Mouse (Mus musculus) limb, embryonic 15.5 days (tissue): ENCODE data around the gene Tbcd. TPM values are rescaled to one million over a fixed set of nuclear protein-coding genes. Genes with fewer than 3 reads are reported as not detected.
"Not testable (repeated sequence)": the region's sequence is repeated elsewhere in the genome, so short reads cannot be mapped to it uniquely, and the experiment has no call there.

Source experiments
- ATAC-seq: fragments of 200-750 bp; cut with Nextera tagmentation; 2 replicates; pipeline ENCODE4 v1.8.0; 2017; ENCODE audit warnings: low read depth, moderate TSS enrichment; ENCODE audit not compliant: insufficient number of reproducible peaks, low FRiP score, low TSS enrichment
- H3K27ac ChIP-seq: fragments of 300-500 bp; sonication (generic); 2 replicates; pipeline ENCODE4 v1.5.1; 2015; ENCODE audit warnings: moderate library complexity, mild to moderate bottlenecking, inconsistent platforms
- H3K27me3 ChIP-seq: fragments of 300-500 bp; sonication (generic); 2 replicates; pipeline ENCODE4 v1.6.1; 2015; ENCODE audit warnings: inconsistent platforms
- H3K36me3 ChIP-seq: fragments of 300-500 bp; sonication (generic); 2 replicates; pipeline ENCODE4 v1.6.1; 2015; ENCODE audit warnings: inconsistent platforms
- H3K4me1 ChIP-seq: fragments of 300-500 bp; sonication (generic); 2 replicates; pipeline ENCODE4 v1.6.1; 2015; ENCODE audit warnings: inconsistent platforms
- H3K4me2 ChIP-seq: fragments of 300-500 bp; sonication (generic); 2 replicates; pipeline ENCODE4 v1.6.1; 2015; ENCODE audit warnings: mild to moderate bottlenecking, inconsistent platforms
- H3K4me3 ChIP-seq: fragments of 300-500 bp; sonication (generic); 2 replicates; pipeline ENCODE4 v1.5.1; 2015; ENCODE audit warnings: mild to moderate bottlenecking, inconsistent platforms
- H3K9ac ChIP-seq: fragments of 300-500 bp; sonication (generic); 2 replicates; pipeline ENCODE4 v1.6.1; 2015; ENCODE audit warnings: inconsistent platforms
- H3K9me3 ChIP-seq: fragments of 300-500 bp; sonication (generic); 2 replicates; pipeline ENCODE4 v1.6.1; 2016; ENCODE audit warnings: inconsistent platforms
- WGBS: fragments of 180-500 bp; shearing (Covaris S2); methylation state at CpG from one replicate; pipeline ENCODE4 v1.1.7; 2015; 5-methylcytosine and 5-hydroxymethylcytosine counted together
- polyA plus RNA-seq: library from polyadenylated mRNA; unstranded; fragments of >200 nt; fragmentation: Nextera tagmentation; extraction: Ambion mirVana; gene quantifications from 2 replicates; pipeline ENCODE4 v1.2.1, GENCODE M21; 2015

Gene Tbcd
- polyA plus RNA-seq, 1 experiment from 2014 or later = 51.8 TPM

DNA sequence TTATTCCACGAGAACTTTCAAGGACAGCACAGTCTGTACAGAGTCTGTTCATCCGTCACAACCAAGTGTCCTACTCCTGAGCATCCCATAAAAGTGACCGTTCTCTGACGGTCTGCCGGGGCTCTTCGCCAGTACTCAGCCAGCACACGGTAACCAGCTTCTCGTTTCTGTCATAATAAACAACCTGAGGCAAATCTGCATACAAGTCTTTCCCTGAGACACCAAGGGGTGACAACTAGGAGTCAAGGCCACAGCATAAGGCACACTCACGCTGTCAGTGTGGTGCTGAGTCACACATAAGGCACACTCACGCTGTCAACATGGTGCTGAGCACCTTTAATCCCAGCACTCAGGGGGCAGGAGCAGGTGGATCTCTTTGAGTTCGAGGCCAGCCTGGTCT, 198.9 kb downstream of the Tbcd start:
- no peak overlapping the region for H3K4me3 ChIP-seq
- 92% methylated on average over 11 of the region's 11 CpGs for WGBS
- no peak overlapping the region for H3K9ac ChIP-seq
- no peak overlapping the region for H3K4me2 ChIP-seq
- no peaks in the 10 kb centered on the region for H3K27me3 ChIP-seq
- H3K36me3 ChIP-seq = peaks cover 17% of the 10 kb centered on the region; the same call in 1 of the 2 replicates
- no peaks in the 10 kb centered on the region for H3K4me1 ChIP-seq
- H3K27ac ChIP-seq = no peak overlapping the region
- no peak for ATAC-seq
- no peaks in the 10 kb centered on the region for H3K9me3 ChIP-seq

DNA sequence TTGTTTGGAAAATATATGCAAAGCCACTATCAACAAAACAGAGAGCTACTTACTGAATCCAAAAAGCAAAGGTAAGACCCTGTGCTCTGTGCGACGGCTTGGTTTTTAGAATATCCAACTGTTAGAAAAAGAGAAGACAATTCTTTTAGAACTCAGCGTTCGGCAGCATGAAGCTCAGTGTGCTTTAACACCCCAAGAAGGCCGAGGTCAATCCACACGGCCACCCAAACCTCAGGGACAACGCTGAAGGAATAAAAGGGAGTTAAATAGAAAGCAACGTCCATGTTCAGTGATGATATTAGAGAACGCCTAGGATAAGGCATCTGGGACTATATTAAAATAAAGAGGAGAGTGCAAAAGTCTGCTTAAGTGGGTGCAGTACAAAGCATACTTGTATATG, 199.8 kb downstream of the Tbcd start:
- no peak for ATAC-seq
- Histone ChIP-seq H3K36me3 (peaks cover 17% of the 10 kb centered on the region; the same call in 1 of the 2 replicates), H3K4me3 (no peak overlapping the region), H3K4me1 (no peaks in the 10 kb centered on the region), H3K27me3 (no peaks in the 10 kb centered on the region), H3K9me3 (no peaks in the 10 kb centered on the region), H3K4me2 (no peak overlapping the region), H3K9ac (no peak overlapping the region), H3K27ac (no peak overlapping the region)
- 93% methylated on average over 9 of the region's 9 CpGs for WGBS

DNA sequence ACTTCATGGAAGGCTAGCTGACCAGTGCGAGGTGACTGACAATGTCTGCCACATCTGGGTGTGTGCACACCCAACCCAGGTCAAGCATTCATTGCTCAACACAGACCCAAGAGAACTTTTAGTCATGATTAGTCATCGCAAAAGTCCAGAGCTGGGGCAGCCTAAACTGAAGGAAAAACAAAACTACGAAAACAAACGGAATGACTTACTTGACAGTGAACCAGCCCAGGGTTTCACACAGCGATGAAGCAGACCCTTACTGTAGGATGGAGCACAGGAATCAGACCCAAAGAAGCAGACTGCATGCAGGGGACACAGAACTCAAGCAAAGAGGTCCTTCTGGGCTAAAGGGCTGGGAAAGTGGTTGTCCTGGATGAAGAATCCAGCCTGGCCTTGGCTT, 200.2 kb downstream of the Tbcd start:
- ATAC-seq = no peak
- Histone ChIP-seq H3K27ac (no peak overlapping the region), H3K4me1 (no peaks in the 10 kb centered on the region), H3K9me3 (no peaks in the 10 kb centered on the region), H3K27me3 (no peaks in the 10 kb centered on the region), H3K4me2 (no peak overlapping the region), H3K9ac (no peak overlapping the region), H3K36me3 (peaks cover 17% of the 10 kb centered on the region; the same call in 1 of the 2 replicates), H3K4me3 (no peak overlapping the region)
- 88% methylated on average over 5 of the region's 5 CpGs for WGBS

DNA sequence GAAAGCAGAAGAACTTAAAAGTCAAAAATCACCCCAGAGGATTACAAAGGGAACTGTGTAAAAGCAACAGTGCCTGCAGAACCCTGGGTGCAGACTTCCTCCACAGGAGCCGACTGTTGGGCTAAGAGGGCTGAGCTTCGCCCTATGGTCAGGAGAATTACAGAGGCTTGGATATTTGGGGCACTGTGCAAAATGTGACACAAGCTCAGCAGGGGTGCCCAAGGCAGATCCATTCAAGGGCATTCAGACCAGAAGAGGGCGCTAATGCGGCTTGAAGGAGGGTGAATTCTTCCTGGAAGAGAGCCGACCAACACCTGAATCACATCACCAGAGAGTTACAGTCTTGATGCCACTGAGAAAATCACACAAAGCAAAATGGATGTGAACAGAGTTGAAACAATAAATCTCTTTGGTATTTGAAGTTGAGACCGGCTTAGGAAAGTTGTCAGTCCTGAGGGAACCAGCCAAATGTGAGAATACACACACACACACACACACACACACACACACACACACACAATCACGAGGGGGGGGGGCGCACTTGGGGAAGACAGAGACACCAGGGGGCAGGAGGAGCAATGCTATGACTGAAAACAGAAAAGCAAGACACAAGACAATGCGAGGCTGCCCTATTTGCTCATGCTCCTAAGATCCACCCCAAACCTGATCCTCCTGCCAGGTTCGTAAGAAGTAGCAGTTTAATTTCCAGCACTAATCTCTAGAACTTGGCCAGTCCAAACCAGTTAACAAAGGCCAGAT, 201.0 kb downstream of the Tbcd start:
- H3K4me2 ChIP-seq = no peak overlapping the region
- 58% methylated on average over 10 of the region's 10 CpGs for WGBS
- H3K4me3 ChIP-seq = no peak overlapping the region
- H3K9me3 ChIP-seq = no peaks in the 10 kb centered on the region
- H3K9ac ChIP-seq = no peak overlapping the region
- no peaks in the 10 kb centered on the region for H3K27me3 ChIP-seq
- H3K4me1 ChIP-seq = no peaks in the 10 kb centered on the region
- H3K27ac ChIP-seq = no peak overlapping the region
- no peak for ATAC-seq
- peaks cover 17% of the 10 kb centered on the region; the same call in 1 of the 2 replicates for H3K36me3 ChIP-seq

DNA sequence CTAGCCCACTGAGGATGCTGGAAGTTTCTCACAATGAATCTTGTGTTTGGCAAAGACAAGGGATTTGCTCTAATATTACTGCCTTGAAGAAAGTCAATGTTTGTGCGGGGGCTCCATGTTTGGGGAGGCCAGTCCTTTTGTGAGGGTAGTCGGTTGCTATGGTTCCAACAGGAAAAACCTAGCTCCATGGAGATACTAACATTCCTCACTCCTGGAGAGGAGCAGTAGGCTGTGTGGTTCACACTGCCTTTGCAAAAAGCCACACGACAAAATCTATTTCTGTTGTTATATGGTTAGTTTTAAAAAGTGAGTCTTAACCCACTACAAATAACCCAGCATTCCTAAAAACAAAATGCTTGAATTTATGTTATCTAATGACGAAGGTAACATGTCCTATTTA, 201.9 kb downstream of the Tbcd start:
- H3K4me2 ChIP-seq = no peak overlapping the region
- WGBS = 91% methylated on average over 4 of the region's 4 CpGs
- H3K4me1 ChIP-seq = no peaks in the 10 kb centered on the region
- no peaks in the 10 kb centered on the region for H3K9me3 ChIP-seq
- no peak for ATAC-seq
- no peak overlapping the region for H3K27ac ChIP-seq
- no peak overlapping the region for H3K4me3 ChIP-seq
- H3K9ac ChIP-seq = no peak overlapping the region
- no peaks in the 10 kb centered on the region for H3K27me3 ChIP-seq
- peaks cover 12% of the 10 kb centered on the region; the same call in 1 of the 2 replicates for H3K36me3 ChIP-seq

DNA sequence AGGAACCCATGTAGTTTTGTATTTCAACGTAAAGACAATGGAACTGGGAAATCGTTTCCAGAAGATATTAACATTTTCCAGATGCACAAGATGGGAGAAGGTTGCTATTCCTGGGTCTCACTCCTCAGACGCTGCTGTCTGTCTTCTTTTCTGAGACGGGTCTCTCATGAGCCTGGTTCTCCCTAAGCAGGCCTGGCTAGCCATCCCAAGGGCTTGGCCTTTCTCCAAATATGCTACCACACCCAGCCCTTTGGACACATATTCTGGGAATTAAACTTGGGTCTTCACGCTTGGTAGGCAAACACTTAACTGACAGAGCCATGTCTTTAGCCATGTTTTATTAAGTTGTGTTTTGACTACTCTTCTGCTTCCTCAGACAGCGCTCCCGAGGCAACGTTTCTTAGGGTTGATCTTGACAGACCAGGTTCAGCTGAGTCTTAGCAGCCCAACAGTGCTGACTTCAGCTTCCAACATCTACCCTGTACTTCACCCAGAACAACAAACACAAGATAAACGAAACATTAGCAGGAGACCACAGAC, 202.7 kb downstream of the Tbcd start:
- 0 out of 2 replicates have a peak overlapping the region, but pooled peaks have one; percentile 6 for H3K27ac ChIP-seq
- H3K36me3 ChIP-seq = peaks cover 8% of the 10 kb centered on the region; the same call in 1 of the 2 replicates
- WGBS = 62% methylated on average over 9 of the region's 9 CpGs
- ATAC-seq = no peak
- H3K9ac ChIP-seq = no peak overlapping the region
- no peaks in the 10 kb centered on the region for H3K27me3 ChIP-seq
- no peak overlapping the region for H3K4me3 ChIP-seq
- H3K4me1 ChIP-seq = no peaks in the 10 kb centered on the region
- no peak overlapping the region for H3K4me2 ChIP-seq
- no peaks in the 10 kb centered on the region for H3K9me3 ChIP-seq

DNA sequence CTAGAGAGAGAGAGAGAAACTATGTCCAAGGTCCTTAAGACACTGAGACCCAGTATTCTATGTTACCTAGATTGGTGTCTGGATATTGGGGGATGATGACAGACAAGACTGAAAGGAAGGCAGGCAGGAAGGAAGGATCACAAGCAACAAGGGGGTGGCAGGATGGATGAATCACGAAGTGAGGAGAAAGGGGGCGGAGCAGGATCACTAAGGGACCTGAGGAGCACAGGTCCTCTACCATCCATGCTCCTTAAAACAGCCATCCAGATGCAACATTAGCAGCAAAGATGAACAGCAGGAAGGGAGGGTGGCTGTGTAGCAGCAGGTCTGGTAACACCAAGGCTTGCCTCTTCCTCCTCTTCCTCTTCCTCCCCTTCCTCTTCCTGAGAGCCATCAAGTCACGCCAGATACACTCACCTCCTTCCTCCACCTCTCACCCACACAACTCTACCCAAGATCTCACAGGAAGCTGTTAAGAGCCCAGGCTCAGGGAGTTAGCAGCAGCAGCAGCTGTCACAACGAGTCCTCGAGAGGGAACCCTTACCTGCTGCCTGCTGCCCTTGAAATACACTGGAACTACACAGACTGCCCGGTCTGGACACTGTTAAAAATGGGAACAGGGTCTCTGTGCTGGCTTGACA, 203.5 kb downstream of the Tbcd start:
- H3K4me2 ChIP-seq = no peak overlapping the region
- H3K27ac ChIP-seq = 0 out of 2 replicates have a peak overlapping the region, but pooled peaks have one; percentile 6
- no peaks in the 10 kb centered on the region for H3K4me1 ChIP-seq
- H3K27me3 ChIP-seq = no peaks in the 10 kb centered on the region
- WGBS = 64% methylated on average over 6 of the region's 6 CpGs
- no peak for ATAC-seq
- no peaks in the 10 kb centered on the region for H3K9me3 ChIP-seq
- H3K36me3 ChIP-seq = peaks cover 6% of the 10 kb centered on the region; the same call in 1 of the 2 replicates
- H3K4me3 ChIP-seq = no peak overlapping the region
- no peak overlapping the region for H3K9ac ChIP-seq

DNA sequence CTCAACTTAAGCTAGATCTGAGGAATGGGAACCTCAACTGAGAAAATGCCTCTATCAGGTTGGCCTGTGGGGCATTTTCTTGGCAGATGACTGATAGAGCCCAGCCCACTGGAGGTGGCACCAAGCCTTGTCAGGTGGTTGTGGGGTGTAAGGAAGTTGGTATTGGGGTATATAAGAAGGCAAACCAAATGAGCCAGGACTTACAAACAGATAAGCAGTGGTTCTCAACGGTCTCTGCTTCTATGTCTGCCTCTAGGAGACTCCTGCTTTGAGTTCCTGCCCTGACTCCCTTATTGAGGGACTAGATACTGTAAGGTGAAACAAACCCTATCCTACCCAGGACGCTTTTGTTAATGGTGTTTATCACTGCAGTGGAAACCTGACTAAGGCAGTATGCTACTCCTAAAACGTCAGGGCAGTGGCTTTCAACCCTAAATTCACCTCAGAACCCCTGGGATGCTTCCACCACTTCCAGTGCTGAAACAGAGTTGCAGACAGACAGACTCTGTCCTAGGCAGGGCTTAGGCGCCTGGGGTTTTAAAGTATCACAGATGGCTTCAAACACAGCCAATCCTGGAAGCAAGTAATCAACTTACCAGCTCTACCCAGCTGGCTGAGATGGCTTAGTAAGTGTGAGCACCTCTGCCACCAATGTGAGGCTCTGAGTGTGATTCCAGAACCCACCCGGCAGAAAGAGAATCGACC, 204.2 kb downstream of the Tbcd start:
- Histone ChIP-seq H3K27ac (no peak overlapping the region), H3K9ac (no peak overlapping the region), H3K36me3 (0 out of 2 replicates have a peak, but pooled peaks cover 5% of the 10 kb centered on the region), H3K27me3 (no peaks in the 10 kb centered on the region), H3K4me3 (no peak overlapping the region), H3K9me3 (no peaks in the 10 kb centered on the region), H3K4me1 (no peaks in the 10 kb centered on the region), H3K4me2 (no peak overlapping the region)
- WGBS = 72% methylated on average over 6 of the region's 6 CpGs
- no peak for ATAC-seq

DNA sequence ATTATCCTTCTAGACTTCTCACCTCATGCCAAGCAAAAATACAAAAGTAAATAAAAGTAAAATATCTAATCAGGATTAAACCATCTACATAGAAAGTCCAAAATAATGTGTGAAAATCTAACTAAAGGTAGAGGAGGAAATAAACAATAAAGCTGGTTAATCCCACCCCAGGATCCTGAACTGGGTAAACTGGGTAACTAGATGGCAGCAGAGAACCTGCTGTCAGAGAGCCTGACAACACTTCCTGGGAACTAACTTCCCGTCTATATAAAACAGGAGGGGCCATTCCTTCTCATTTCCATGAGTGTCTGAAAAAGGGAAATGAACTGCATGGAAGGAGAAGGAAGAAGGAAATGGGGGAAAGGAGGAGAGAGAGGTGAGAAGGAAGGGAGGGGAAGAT, 206.4 kb downstream of the Tbcd start:
- Histone ChIP-seq H3K27me3 (no peaks in the 10 kb centered on the region), H3K36me3 (peaks cover 10% of the 10 kb centered on the region; the same call in 1 of the 2 replicates), H3K4me3 (no peak overlapping the region), H3K9me3 (no peaks in the 10 kb centered on the region), H3K9ac (no peak overlapping the region), H3K27ac (no peak overlapping the region), H3K4me1 (no peaks in the 10 kb centered on the region), H3K4me2 (no peak overlapping the region)
- ATAC-seq = no peak
- 43% methylated on average over 1 of the region's 1 CpGs for WGBS

DNA sequence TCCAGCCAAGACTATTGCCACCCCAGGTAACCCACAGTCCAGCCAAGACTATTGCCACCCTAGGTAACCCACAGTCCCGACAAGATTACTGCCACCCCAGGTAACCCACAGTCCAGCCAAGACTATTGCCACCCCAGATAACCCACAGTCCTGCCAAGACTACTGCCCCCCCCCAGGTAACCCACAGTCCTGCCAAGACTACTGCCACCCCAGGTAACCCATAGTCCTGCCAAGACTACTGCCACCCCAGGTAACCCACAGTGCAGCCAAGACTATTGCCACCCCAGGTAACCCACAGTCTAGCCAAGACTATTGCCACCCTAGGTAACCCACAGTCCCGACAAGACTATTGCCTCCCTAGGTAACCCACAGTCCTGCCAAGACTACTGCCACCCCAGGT, 208.9 kb downstream of the Tbcd start:
- H3K9ac ChIP-seq, H3K9me3 ChIP-seq, H3K4me3 ChIP-seq, H3K27ac ChIP-seq, H3K4me1 ChIP-seq, ATAC-seq, H3K4me2 ChIP-seq, H3K27me3 ChIP-seq: not testable (repeated sequence)
- peaks cover 18% of the 10 kb centered on the region for H3K36me3 ChIP-seq
- 89% methylated on average over 2 of the region's 2 CpGs for WGBS

DNA sequence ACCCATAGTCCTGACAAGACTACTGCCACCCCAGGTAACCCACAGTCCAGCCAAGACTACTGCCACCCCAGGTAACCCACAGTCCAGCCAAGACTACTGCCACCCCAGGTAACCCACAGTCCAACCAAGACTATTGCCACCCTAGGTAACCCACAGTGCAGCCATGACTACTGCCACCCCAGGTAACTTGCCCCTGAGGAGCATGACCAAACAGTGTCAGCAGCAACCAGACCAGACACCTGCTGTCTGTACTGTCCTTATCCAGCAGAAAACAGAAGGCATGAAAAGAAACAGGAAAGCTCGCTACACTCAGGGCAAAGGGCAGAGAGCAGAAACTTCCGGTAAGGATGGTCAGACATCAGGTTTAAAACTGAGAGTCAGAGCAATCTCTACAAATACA, 209.4 kb downstream of the Tbcd start:
- Histone ChIP-seq H3K4me1 (no peaks in the 10 kb centered on the region), H3K27ac (no peak overlapping the region), H3K4me3 (no peak overlapping the region), H3K36me3 (peaks cover 18% of the 10 kb centered on the region), H3K4me2 (no peak overlapping the region), H3K9me3 (no peaks in the 10 kb centered on the region), H3K27me3 (no peaks in the 10 kb centered on the region), H3K9ac (no peak overlapping the region)
- ATAC-seq = no peak
- 90% methylated on average over 2 of the region's 2 CpGs for WGBS
